Mouse (Mus musculus) lung, postnatal 0 days (tissue): Measurements from ENCODE around the gene Cyp2d9.

Source experiments
- CTCF ChIP-seq: IDR thresholded peaks from 2 replicates; pipeline ENCODE4 v1.5.1; 2016; ENCODE audit warnings: antibody characterized with exemption, mild to moderate bottlenecking
- EP300 ChIP-seq: IDR thresholded peaks from 2 replicates; pipeline ENCODE4 v1.6.1; 2016; ENCODE audit warnings: antibody characterized with exemption, mild to moderate bottlenecking, control low read depth

DNA sequence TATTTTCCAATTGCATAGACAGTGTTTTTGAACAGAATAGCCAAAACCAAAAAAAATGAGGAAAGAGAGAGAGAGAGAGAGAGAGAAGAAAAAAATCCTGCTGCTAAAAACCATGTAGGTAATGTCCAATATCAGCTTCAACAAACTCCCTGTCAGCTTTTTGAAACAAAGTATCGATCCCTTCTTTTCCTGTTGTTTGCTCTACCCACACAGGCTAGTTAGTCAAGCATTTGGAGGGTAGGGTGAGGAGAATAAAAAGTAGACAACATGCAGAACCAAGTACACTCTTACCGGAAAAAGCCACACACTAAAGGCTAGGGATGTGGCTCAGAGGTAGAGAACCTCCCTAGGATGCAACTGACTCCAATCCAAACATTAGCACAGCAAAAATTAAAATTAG is 47.5 kb upstream of the Cyp2d9 start:
- no peak for TF ChIP-seq CTCF
- TF ChIP-seq EP300 = no peak
